Mouse (Mus musculus) embryonic facial prominence, embryonic 11.5 days (tissue): Measurements from ENCODE around the gene Bst2. TPM values are rescaled to one million over a fixed set of nuclear protein-coding genes. Genes with fewer than 3 reads are reported as not detected.
"Not testable (repeated sequence)": the region's sequence is repeated elsewhere in the genome, so short reads cannot be mapped to it uniquely, and the experiment has no call there.

Experiments used
- ATAC-seq: fragments of 200-750 bp; cut with Nextera tagmentation; replicated peaks from 2 replicates; pipeline ENCODE4 v1.8.0; 2017; ENCODE audit warnings: low read depth; ENCODE audit not compliant: insufficient number of reproducible peaks, low FRiP score, low TSS enrichment
- DNase-seq: peaks from one replicate; pipeline ENCODE4 v3.0.0-alpha.2; 2015; ENCODE audit warnings: low spot score
- H3K27ac ChIP-seq: fragments of 300-500 bp; sonication (generic); replicated peaks from 2 replicates; pipeline ENCODE4 v1.5.1; 2014; ENCODE audit warnings: mild to moderate bottlenecking, low read depth, low read length, control low read depth
- H3K27me3 ChIP-seq: fragments of 300-500 bp; sonication (generic); 2 replicates; pipeline ENCODE4 v1.6.1; 2014; ENCODE audit warnings: mild to moderate bottlenecking, low read length, moderate library complexity, mixed read lengths; ENCODE audit not compliant: control insufficient read depth, insufficient read depth
- H3K36me3 ChIP-seq: fragments of 300-500 bp; sonication (generic); replicated peaks from 2 replicates; pipeline ENCODE4 v1.6.1; 2014; ENCODE audit warnings: low read depth, mild to moderate bottlenecking, low read length, moderate library complexity, mixed read lengths; ENCODE audit not compliant: control insufficient read depth, insufficient read depth
- H3K4me1 ChIP-seq: fragments of 300-500 bp; sonication (generic); 2 replicates; pipeline ENCODE4 v1.6.1; 2014; ENCODE audit warnings: low read length, mixed read lengths; ENCODE audit not compliant: control insufficient read depth, insufficient read depth
- H3K4me2 ChIP-seq: fragments of 300-500 bp; sonication (generic); 2 replicates; pipeline ENCODE4 v1.6.1; 2014; ENCODE audit warnings: low read depth, mild to moderate bottlenecking, control low read depth, low read length, moderate library complexity
- H3K4me3 ChIP-seq: fragments of 300-500 bp; sonication (generic); 2 replicates; pipeline ENCODE4 v1.5.1; 2014; ENCODE audit warnings: low read depth, low read length, control low read depth
- H3K9ac ChIP-seq: fragments of 300-500 bp; sonication (generic); replicated peaks from 2 replicates; pipeline ENCODE4 v1.6.1; 2014; ENCODE audit warnings: mild to moderate bottlenecking, control low read depth, low read length
- H3K9me3 ChIP-seq: fragments of 300-500 bp; sonication (generic); replicated peaks from 2 replicates; pipeline ENCODE4 v1.6.1; 2016; ENCODE audit warnings: mild to moderate bottlenecking, low read length, inconsistent platforms, mixed read lengths; ENCODE audit not compliant: control insufficient read depth
- WGBS: fragments of 180-500 bp; shearing (Covaris S2); extraction: QIAGEN DNeasy Blood & Tissue Kit; methylation state at CpG from one replicate; pipeline ENCODE4 v1.1.7; 2014; 5-methylcytosine and 5-hydroxymethylcytosine counted together
- polyA plus RNA-seq: library from polyadenylated mRNA; unstranded; fragments of >200 nt; fragmentation: Nextera tagmentation; extraction: Ambion mirVana; gene quantifications from 2 replicates; pipeline ENCODE4 v1.2.1, GENCODE M21; 2014

Bst2 gene
- polyA plus RNA-seq, 1 experiment from 2014 or later: 4.3 TPM

DNA sequence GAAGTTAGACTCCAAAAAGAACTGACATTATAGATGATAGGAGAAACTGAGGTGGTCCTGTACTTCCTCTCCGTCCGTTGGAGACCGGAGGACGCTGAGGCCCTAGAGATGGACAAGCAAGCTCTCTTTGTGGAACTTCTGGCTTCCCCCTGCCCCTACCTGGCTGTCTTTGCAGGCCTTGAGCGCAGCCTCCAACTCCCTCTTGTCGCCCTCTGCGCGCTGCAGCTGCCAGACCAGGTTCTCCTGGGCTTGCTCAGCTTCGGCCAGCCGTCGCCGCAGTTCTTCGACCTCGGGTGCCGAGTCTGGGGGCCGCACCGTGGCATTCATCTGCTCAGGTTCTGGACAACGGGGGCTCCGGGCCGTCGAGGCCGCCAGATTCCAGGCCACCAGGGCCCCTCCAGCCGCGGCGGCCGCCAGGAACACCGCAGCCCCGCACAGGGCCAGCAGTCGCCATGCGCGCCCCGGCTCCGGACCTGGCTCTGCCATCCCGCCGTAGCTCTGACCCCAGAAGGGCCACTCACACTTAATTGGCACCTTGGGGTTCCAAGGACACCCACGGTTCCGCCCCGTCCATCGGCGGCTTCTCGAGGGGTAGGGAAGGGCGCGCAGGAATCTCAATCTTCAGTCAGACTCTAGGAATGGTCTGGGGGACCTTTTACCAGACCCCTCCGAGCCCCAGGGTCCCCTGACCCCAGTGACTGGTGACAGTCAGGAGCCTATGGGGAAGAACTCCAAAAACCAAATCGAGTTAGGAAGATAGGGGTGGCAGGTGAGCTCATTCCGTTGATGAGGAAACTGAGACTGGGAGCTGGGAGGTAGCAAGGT is 11.8 kb downstream of the Bst2 start, which contains the start of gene Ccdc194:
Ccdc194 (minus strand) TSS at position 486 of the 825 bp plus-strand sequence.
- WGBS: 6% methylated on average over 46 of the region's 46 CpGs
- H3K27ac ChIP-seq: no peak within 1 kb of the TSS
- ATAC-seq (no peak), DNase-seq (no peak)
- H3K4me1 ChIP-seq: no peaks in the 10 kb centered on the region
- no peaks in the 10 kb centered on the region for H3K9me3 ChIP-seq
- H3K27me3 ChIP-seq: peaks cover 21% of the 10 kb centered on the region
- peak within 1 kb of the TSS; percentile 11; the same call in 1 of the 2 replicates for H3K4me2 ChIP-seq
- no peak within 1 kb of the TSS for H3K4me3 ChIP-seq
- H3K9ac ChIP-seq: peak within 1 kb of the TSS; percentile 0; the same call in 1 of the 2 replicates
- no peaks in the 10 kb centered on the region for H3K36me3 ChIP-seq

DNA sequence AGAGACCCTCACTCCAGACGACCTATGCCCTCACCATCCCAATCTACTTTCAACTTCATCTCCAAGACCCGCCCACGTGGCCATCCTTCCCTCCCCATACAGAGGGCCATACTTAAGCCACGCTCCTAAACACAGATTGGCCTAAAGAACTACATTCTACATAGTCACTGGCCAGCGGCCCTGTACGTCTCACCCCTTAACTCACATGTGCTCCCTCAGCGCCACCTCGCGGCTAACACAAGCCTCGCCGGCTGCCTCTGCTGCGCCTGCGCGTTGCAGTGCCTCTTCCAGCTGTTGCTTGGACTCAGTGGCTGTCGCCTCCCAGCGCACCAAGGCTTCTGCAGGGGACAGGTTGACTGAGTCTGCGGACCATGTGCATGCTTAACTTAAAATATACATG is 15.6 kb downstream of the Bst2 start:
- no peak overlapping the region for H3K9ac ChIP-seq
- 2% methylated on average over 17 of the region's 17 CpGs for WGBS
- peak; percentile 94 for DNase-seq
- H3K4me3 ChIP-seq: no peak overlapping the region
- no peaks in the 10 kb centered on the region for H3K9me3 ChIP-seq
- H3K27ac ChIP-seq: no peak overlapping the region
- peaks cover 17% of the 10 kb centered on the region for H3K27me3 ChIP-seq
- no peaks in the 10 kb centered on the region for H3K36me3 ChIP-seq
- no peaks in the 10 kb centered on the region for H3K4me1 ChIP-seq
- no peak overlapping the region for H3K4me2 ChIP-seq
- peak; percentile 71 for ATAC-seq

DNA sequence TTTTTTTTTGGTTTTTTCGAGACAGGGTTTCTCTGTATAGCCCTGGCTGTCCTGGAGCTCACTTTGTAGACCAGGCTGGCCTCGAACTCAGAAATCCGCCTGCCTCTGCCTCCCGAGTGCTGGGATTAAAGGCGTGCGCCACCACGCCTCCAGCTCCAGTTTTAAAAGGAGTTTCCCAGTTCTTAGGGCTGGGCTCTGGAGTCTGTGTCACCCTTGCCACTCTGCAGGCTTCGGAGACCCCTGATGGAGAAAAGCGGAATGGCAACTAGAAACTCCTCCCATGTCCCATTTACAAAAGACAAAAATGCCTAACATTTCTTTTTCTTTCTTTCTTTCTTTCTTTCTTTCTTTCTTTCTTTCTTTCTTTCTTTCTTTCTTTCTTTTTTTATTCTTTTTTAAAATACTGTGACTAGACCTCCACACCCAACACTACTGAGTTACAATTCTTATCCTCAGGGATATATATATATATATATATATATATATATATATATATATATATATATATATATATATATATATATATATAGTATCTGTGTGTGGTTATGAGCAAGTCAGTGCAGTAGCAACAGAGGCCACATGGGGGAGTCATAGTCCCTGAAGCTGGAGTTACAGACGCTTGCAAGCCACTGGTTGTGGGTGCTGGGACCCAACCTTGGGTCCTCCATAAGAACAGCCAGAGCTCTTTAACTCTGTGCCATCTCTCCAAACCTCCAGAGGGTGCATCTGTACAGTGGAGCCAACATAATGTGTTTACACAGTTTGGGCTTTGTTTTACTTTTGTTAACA is 18.0 kb downstream of the Bst2 start:
- H3K27ac ChIP-seq, H3K9ac ChIP-seq, H3K27me3 ChIP-seq, H3K4me3 ChIP-seq, H3K4me2 ChIP-seq, ATAC-seq, H3K4me1 ChIP-seq, H3K36me3 ChIP-seq, H3K9me3 ChIP-seq: not testable (repeated sequence)
- 45% methylated on average over 10 of the region's 10 CpGs for WGBS
- DNase-seq: peak; percentile 89

DNA sequence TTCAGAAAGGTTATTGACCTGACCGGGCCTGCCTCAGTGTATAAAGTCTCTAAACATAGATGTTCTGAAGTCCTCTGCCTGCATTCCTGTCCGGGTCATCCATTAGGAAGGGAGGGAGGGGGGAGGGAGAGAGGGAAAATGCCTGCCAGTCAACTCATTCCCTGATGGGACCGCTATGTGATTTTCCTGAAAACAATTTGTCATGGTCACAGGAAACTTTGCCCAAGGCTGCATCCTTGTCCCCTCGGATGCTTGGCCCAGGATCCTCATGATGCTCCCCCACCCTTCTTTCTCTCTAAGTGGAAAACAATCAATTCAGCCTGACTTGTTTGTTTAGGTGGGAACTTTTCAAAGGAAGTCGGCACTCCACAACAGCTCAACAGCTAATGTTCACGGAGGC is 20.5 kb downstream of the Bst2 start:
- Histone ChIP-seq H3K9ac (no peak overlapping the region), H3K4me2 (no peak overlapping the region), H3K27me3 (no peaks in the 10 kb centered on the region), H3K36me3 (no peaks in the 10 kb centered on the region), H3K9me3 (no peaks in the 10 kb centered on the region), H3K4me3 (no peak overlapping the region), H3K4me1 (no peaks in the 10 kb centered on the region), H3K27ac (no peak overlapping the region)
- WGBS: 8% methylated on average over 6 of the region's 6 CpGs
- ATAC-seq: no peak
- peak; percentile 37 for DNase-seq

DNA sequence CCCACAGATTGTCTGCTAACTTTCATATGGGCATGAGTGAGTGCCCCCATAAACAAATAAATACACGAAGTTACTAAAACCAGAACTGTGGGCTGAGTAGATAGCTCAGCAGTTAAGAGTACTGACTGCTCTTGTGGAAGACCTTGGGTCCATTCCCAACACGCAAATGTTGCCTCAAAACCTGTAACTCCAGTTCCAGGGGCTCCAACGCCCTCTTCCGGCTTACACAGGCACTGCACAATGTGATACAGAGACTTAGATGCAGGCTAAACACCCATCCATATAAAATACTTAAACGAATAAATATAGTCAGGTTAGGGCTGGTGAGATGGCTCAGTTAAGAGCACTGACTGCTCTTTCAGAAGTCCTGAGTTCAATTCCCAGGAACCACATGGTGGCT is 22.2 kb downstream of the Bst2 start:
- Histone ChIP-seq H3K36me3 (no peaks in the 10 kb centered on the region), H3K4me3 (no peak overlapping the region), H3K27ac (no peak overlapping the region), H3K9ac (no peak overlapping the region), H3K4me1 (no peaks in the 10 kb centered on the region), H3K9me3 (no peaks in the 10 kb centered on the region), H3K27me3 (no peaks in the 10 kb centered on the region), H3K4me2 (no peak overlapping the region)
- ATAC-seq (no peak), DNase-seq (no peak)
- WGBS: 70% methylated on average over 5 of the region's 5 CpGs

DNA sequence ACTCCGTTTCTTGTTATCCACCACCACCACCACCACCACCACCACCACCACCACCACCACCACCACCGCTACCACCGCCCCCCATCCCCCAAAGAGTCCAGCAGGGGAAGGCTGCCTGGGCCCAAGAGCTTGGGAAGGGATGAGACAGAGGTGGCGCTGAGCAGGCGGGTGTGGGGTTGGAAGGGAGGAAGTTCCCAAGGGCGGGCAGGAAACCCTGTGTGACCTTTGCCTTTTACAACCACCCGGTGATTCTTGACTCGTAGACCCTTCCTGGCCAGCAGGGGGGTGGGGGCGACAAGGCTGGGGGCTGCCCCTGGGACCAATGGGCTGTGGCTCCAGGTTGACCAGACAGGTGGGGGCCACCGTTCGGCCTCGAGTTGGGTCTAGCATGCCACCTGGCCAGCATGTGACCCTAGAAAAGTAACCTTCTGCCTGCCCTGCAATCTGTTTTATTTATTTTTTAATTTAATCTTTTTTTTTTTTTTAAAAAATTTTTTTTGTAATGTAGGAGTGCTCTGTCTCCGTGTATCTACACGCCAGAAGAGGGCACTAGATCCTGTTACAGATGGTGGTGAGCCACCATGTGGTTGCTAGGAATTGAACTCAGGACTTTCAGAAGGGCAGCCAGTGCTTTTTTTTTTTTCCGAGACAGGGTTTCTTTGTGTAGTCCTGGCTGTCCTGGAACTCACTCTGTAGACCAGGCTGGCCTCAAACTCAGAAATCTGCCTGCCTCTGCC is 24.1 kb downstream of the Bst2 start:
- H3K4me3 ChIP-seq: no peak overlapping the region
- H3K4me1 ChIP-seq: no peaks in the 10 kb centered on the region
- DNase-seq: no peak
- no peaks in the 10 kb centered on the region for H3K9me3 ChIP-seq
- ATAC-seq: no peak
- H3K9ac ChIP-seq: no peak overlapping the region
- no peak overlapping the region for H3K4me2 ChIP-seq
- H3K27ac ChIP-seq: no peak overlapping the region
- 60% methylated on average over 13 of the region's 15 CpGs for WGBS
- no peaks in the 10 kb centered on the region for H3K36me3 ChIP-seq
- H3K27me3 ChIP-seq: peaks cover 6% of the 10 kb centered on the region

DNA sequence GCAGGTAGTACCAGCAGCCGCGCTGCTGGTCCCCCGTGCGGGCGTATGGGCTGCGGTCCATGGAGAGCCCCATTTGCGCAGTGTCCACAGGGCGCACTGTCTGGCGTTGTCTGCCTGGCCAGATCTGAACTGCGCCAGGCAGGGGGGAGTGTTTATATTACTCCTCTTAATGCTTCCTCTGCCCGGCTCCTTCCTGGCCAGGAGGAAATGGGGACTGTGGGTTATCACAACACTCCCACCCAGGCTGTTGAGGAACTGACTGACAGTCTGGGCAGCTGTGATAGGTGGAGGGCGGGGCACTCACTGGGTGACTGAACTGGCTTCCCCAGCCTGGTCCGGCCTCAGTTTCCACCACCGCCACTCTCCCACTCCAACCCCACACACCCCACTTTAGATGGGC is 25.6 kb downstream of the Bst2 start, which contains the start of gene Plvap:
Plvap (minus strand) TSS at position 109 of the 400 bp plus-strand sequence.
- 0 out of 2 replicates have a peak within 1 kb of the TSS, but pooled peaks have one; percentile 6 for H3K4me3 ChIP-seq
- no peaks in the 10 kb centered on the region for H3K9me3 ChIP-seq
- WGBS: 43% methylated on average over 14 of the region's 14 CpGs
- H3K4me2 ChIP-seq: no peak within 1 kb of the TSS; the same call in 1 of the 2 replicates
- 0 out of 2 replicates have a peak within 1 kb of the TSS, but pooled peaks have one; percentile 41 for H3K27ac ChIP-seq
- H3K4me1 ChIP-seq: no peaks in the 10 kb centered on the region
- H3K27me3 ChIP-seq: peaks cover 21% of the 10 kb centered on the region
- DNase-seq (no peak), ATAC-seq (peak; percentile 31; the same call in 1 of the 2 replicates)
- H3K9ac ChIP-seq: no peak within 1 kb of the TSS
- no peaks in the 10 kb centered on the region for H3K36me3 ChIP-seq
